ENCODE assay signal across 8 mouse cellular contexts in the genomic region with DNA sequence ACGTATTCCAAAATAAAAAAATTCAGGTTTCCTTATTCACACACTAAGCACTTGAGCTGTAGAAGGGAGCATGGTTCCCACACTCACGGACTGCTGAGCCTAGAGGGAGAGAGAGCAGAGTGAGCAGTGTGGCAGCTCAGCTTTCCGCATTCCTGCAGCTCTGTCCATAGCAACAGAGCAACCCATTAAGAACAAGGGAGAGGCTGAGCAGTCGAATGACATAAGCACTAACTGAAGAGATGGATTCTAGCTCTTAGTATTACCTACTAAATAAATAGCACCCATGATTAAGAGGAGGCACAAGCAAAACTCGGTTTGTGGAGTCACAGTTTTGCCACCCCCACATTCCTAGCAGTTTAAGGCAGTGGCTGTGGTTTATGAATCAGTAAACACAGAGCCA. TPM values are rescaled to one million over a fixed set of nuclear protein-coding genes. Genes with fewer than 3 reads are reported as not detected.
A peak's percentile ranks its signal among the peaks of the same experiment; 100 is the strongest.
DNase-seq lines count a peak whose midpoint lies in the region; ATAC-seq lines count a peak whose summit lies in the region.

No protein-coding gene starts in this region.

- H3K36me3 ChIP-seq in lung, embryonic 15.5 days, result peaks cover 64% of the 10 kb centered on the region

- peak; percentile 85 for ATAC-seq in lung, embryonic 15.5 days (ENCODE audit: borderline replicate concordance, extremely low read depth, low FRiP score, low TSS enrichment)

- H3K9me3 ChIP-seq in lung, embryonic 15.5 days, result no peaks in the 10 kb centered on the region

- H3K4me3 ChIP-seq in lung, embryonic 15.5 days, result no peak overlapping the region

- peak overlapping the region; percentile 24; the same call in 1 of the 2 replicates for H3K27ac ChIP-seq in lung, embryonic 15.5 days

- WGBS in lung, embryonic 15.5 days, result 32% methylated on average over 5 of the region's 5 CpGs

- no peak overlapping the region for H3K9ac ChIP-seq in lung, embryonic 15.5 days

- DNase-seq in layer of hippocampus, adult 11-12 months (ENCODE audit: low spot score), result peak; percentile 8
- DNase-seq in layer of hippocampus, postnatal 25 days (ENCODE audit: extremely low spot score in 1 of 2, low spot score in 1 of 2), result no peak
- peak; percentile 9 for DNase-seq in embryo, embryonic 11.5 days (ENCODE audit: low read depth, low spot score)
- DNase-seq in right cerebral cortex, postnatal 4 days, result peak; percentile 6
- DNase-seq in testis, postnatal 14 days (ENCODE audit: low spot score), result no peak
- no peak for DNase-seq in adrenal gland, adult 18-20 months (ENCODE audit: low spot score in 2 of 2)
- no peak for DNase-seq in adrenal gland, adult 2 months

- no peak overlapping the region for H3K4me2 ChIP-seq in lung, embryonic 15.5 days

- peaks cover 3% of the 10 kb centered on the region; the same call in 1 of the 2 replicates for H3K4me1 ChIP-seq in lung, embryonic 15.5 days

- H3K27me3 ChIP-seq in lung, embryonic 15.5 days, result no peaks in the 10 kb centered on the region

RNA-seq across cellular contexts. Expression of a gene that starts 34.2 kb away (rescaled TPM):
- total RNA-seq in layer of hippocampus, postnatal 25 days (2021), result 1 to 10 TPM; 1.3 to 2.2 TPM
- 30.9 and 32.0 TPM in 2 replicates for polyA plus RNA-seq in lung, embryonic 15.5 days (2015; fragmentation: Nextera tagmentation; extraction: Ambion mirVana)
- total RNA-seq in adrenal gland, adult 18-20 months (2021), result 1 to 10 TPM; 2.8 to 3.7 TPM
- 1 to 10 TPM; 3.7 to 5.6 TPM for total RNA-seq in adrenal gland, adult 2 months (2021)
- polyA plus RNA-seq in adrenal gland, adult 2 months (2012; rRNA removed), result 1.6 and 1.7 TPM in 2 replicates

RNA-seq across cellular contexts. Expression of a gene that starts 35.1 kb away (rescaled TPM):
- total RNA-seq in layer of hippocampus, postnatal 25 days (2021), result 10 to 100 TPM; 11.4 to 12.3 TPM
- 33.1 and 34.6 TPM in 2 replicates for polyA plus RNA-seq in lung, embryonic 15.5 days (2015; fragmentation: Nextera tagmentation; extraction: Ambion mirVana)
- total RNA-seq in adrenal gland, adult 18-20 months (2021), result 10 to 100 TPM; 19.1 to 32.1 TPM
- total RNA-seq in adrenal gland, adult 2 months (2021), result 10 to 100 TPM; 23.0 to 26.8 TPM
- 11.7 and 13.4 TPM in 2 replicates for polyA plus RNA-seq in adrenal gland, adult 2 months (2012; rRNA removed)

Comparison
In these comparisons a context has a peak if more than half of its experiments do, and no peak if none do; other contexts are left out.
1. DNase-seq: peak in layer of hippocampus, adult 11-12 months (single experiment), embryo, embryonic 11.5 days (single experiment) and right cerebral cortex, postnatal 4 days (single experiment); none in layer of hippocampus, postnatal 25 days (0 of 2), testis, postnatal 14 days (single experiment), adrenal gland, adult 18-20 months (0 of 2) and adrenal gland, adult 2 months (single experiment).